Mouse (Mus musculus) right cerebral cortex, postnatal 14 days (tissue): Measurements from ENCODE around the gene Haus2.

Experiments used
- DNase-seq: peaks from one replicate; pipeline ENCODE4 v3.0.0; 2022

Gene Haus2

GRCm38 (mm10) chr2:120670253-120670652, 61.1 kb downstream of the Haus2 start:
- DNase-seq: no peak
